Mouse (Mus musculus) kidney, postnatal 14 days (tissue): ENCODE data around the gene Dnmt3a.

Source experiments
- DNase-seq: peaks from one replicate; pipeline ENCODE4 v3.0.0; 2022; ENCODE audit warnings: mixed read lengths

The Dnmt3a gene

GRCm38 (mm10) chr12:3855762-3856501 is 50.1 kb downstream of the Dnmt3a start:
- DNase-seq: peak; percentile 86

DNA sequence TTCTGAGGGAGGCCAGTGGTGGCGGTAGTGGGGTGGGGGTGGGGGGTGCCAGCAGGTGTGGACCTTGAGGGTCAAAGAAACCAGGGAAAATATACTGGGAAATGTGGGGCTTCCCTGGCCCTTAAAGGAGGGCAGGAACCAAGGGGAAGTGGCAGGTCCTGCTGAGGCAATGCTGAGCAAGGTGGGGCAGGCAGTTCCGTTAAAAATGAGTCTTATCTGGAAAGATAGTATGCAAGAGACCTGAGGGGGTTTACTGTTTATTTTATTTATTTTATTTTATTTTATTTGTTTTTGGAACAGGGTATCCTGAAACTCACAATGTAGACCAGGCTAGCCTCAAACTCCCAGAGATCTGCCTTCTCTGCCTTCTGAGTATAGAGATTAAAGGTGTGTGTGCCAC is 50.9 kb downstream of the Dnmt3a start:
- DNase-seq: no peak

GRCm38 (mm10) chr12:3857231-3857630 is 51.4 kb downstream of the Dnmt3a start:
- DNase-seq: no peak

- no peak for DNase-seq
Measured at GRCm38 (mm10) chr12:3857773-3858172, 52.0 kb downstream of the Dnmt3a start.

- DNase-seq: no peak
Measured at GRCm38 (mm10) chr12:3858754-3859153, 52.9 kb downstream of the Dnmt3a start.

DNA sequence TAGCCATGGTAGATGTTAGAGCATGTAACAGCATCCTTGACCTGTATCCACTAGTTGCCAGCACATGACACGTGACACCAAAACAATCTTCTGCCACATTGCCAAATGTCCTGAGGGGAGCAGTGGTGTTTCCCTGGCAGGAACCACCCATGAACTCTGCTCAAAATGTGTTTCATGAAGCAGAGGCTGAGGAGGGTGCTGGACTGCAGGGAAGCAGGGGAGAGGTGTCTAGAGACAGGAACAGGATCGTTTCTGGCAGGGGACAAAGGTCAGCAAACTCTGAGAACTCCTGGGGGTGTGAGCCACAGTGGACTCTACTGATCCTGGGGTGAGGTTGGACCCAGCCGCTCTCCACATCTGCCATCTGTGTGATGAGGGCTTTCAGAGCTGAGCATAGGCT is 53.7 kb downstream of the Dnmt3a start:
- no peak for DNase-seq

- DNase-seq: no peak
Measured at GRCm38 (mm10) chr12:3860005-3860404, 54.2 kb downstream of the Dnmt3a start.

DNA sequence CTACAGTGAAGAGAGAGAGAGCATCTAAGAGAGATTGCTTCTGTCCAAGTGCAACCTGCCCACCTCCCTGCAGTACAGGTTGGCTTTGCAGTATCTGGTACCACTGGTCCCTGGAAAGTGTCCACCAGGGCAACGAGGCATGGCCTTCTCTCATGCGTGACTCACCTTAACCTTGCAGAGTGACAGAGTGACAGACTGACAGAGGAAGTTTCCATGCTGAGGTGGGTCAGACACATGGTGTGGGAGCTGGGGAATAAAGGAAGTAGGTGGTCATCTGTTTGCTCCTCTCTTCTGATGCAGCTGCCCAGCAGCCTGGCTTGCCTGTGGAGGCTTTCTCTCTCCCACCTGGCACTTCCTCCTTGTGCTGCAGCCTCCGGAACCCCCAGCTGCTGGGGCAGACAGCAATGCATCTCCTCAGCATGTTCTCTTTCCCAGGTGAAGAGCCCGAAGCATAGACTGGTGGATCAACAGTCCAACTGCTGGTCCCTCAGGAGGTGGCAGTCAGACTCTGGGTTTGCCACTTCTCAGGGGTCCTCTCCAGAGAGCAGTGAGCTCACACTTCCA is 55.9 kb downstream of the Dnmt3a start:
- no peak for DNase-seq

DNA sequence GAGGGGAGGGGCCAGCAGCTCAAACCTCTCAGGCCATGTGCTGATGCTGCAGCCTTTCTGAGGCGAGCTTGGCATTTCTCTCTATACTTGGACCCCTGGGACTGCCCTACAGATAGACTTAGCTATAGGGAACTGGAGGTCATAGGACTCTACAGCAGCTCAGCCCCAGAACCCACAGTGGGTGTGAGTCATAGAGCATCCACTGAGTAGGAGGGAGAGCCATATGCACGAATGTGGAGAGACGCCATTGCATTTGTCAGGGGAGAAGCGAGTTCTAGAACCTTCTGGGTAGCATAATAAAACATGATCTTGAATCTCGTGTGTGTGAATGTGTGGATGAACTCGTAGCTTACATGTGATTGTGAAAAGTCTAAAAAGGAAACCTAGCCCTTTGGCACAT is 56.4 kb downstream of the Dnmt3a start:
- no peak for DNase-seq

GRCm38 (mm10) chr12:3864208-3864607 is 58.4 kb downstream of the Dnmt3a start:
- no peak for DNase-seq

DNA sequence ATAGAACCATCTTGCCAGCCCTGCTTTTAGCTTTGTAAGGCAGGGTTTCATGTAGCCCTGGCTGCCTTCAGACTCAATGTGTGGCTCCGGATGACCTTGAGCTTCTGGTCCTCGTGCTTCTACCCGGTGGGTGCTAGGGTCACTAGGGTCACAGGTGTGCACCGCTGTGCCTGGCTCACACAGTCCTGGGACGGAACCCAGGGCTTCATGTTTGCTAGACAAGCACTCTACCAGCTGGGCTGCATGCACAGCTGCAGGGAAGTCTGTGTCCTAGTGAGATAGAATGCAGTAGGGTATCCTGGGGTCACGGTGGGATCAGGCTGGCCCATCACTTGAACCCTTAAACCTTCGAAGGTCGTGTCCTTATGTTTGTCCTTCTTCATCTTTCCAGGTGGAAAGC is 59.8 kb downstream of the Dnmt3a start:
- DNase-seq: no peak

GRCm38 (mm10) chr12:3866654-3867370 is 61.0 kb downstream of the Dnmt3a start:
- DNase-seq: peak; percentile 87

DNA sequence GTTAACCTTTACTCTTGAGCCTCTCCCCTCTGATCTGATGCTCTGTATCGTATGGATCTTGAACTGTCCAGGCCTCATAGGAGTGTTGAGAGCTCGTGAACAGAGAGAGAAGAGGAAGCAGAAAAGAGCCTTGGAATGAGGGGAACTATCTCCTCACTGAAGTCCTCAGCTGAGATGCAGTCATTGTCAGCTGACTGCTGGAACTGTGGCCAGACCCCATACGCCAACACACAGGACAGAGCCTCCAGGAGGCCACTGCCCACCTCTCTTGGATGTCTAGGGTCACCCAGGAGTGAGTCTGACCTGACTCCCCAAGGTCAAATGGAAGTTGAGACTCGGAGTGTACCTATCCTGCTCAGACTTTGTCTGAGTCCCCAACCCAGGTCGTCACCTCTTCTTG is 62.3 kb downstream of the Dnmt3a start:
- no peak for DNase-seq

DNA sequence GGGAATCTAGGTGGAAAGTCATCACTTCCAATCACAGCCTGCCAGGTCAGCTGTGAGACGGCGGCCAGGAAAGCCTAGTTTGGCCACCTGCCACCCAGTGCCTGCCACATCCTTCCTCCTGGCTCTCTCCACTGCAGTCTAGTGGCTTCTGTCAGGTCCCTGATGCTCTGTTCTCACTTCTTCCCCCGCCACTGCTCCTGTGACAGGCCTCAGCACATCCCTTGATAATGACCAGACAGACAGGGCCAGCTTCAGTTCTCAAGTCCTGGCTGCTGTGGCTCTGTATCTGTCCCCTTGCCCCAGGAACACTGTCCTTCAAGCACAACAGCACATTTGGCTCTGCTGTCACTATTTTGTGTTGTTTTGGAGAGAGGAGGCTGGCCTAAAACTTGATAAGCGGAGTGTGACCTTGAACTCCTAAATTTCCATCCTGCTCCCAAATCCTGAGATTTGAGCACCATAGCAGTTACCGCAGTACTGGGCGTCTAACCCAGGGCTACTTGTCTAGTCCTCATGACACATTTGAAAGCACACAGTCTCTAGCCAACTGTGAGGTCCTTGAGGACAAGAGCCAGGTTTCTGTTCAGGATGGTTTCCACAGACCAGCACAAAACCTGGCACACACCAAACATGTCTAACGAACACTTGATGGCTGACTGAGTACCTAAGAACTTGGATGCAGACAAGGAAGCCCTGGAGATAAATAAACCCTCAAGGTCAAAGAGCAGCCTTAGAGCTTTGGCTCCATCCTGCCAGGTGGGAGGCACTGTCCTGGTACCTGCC is 63.1 kb downstream of the Dnmt3a start:
- DNase-seq: peak; percentile 77

GRCm38 (mm10) chr12:3870024-3870423 is 64.2 kb downstream of the Dnmt3a start:
- DNase-seq: no peak

DNA sequence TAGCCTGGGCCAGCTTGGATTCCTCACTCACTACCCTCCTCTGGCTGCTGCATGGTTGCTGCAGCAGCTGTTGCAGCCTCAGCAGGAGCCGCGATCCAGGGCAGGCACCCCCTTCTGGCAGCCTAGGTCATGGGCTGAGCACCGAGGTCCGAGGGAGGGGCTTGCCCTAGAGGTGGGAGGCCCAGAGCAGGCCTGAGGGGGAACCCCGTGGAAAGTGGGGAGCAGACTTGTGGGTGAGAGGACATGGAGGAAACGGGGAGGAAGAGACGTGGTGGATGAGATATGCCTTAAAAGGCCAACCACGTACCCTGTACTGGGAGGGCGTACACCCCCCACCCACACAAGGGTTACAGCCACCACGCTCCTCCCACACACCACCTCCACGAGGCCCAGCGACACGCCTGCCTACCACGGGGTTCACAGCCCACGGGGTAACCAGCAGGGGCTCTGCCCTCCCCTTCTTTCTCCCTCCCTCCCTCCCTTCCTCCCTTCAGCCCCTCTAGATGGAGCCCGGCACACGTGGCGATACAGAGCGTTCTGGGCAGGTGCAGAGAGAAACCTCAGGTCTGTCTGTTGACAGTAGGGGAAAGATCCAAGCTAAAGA is 65.2 kb downstream of the Dnmt3a start:
- no peak for DNase-seq

GRCm38 (mm10) chr12:3871637-3872036 is 65.8 kb downstream of the Dnmt3a start:
- DNase-seq: peak; percentile 90

DNA sequence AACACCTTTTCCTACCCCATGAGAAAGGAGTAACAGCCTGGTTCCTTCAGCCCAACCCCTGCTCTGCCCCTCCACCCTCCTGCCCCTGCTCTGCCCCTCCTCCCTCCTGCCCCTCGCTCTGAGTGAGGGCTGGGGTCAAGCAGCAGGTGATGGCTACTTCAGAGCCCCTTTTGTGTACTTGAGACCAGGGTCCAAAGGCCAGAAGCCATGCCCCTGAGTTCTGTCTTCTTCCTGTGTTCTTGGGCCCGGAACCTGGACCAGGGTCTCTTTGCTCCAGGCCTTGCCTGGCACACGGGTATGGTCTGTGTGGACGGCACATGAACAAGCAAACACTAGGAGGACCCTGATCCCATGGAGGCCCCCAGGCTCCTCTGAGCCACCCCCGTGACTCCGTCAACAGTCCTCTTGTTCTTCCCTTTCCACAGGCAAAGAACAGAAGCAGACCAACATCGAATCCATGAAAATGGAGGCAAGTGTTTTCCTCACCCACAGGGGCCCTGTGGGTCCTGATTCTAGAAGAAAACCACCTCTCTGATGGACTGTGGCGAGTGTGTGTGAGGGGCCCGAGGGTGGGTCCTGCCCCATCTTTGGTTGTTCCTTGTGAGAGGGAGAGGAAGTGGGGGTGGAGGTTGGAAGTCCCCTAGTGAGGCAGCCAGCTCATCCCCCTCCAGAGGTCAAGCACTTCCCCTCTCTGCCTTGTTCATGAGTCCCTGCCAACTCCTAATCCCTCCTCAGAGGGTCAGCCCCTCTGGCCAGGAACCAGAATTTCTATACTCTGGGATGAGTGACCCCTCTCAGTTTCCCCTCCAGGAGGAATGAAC is 66.8 kb downstream of the Dnmt3a start:
- peak; percentile 50 for DNase-seq

- DNase-seq: no peak
Measured at GRCm38 (mm10) chr12:3875474-3875873, 69.7 kb downstream of the Dnmt3a start.

GRCm38 (mm10) chr12:3877376-3877775 is 71.6 kb downstream of the Dnmt3a start:
- DNase-seq: no peak

DNA sequence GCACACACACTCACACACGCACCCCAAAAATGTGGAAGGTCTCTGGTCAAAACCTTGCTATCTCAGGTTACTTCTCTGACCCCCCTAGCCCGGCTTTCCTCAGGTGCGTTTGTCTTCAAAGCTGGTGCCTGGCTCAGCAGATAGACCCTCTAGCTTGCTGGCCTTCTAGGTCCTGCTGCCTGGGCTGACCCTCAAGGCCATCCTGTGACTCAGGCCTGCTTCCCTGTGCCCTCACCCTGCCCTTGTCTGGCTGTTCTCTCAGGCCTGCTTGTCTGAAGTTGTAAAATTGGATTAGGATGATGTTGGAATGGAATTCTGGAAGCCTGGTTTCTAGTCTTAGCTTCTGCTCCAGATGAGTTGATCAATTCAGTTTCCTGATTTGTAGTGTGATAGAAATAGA is 75.7 kb downstream of the Dnmt3a start:
- DNase-seq: no peak

DNA sequence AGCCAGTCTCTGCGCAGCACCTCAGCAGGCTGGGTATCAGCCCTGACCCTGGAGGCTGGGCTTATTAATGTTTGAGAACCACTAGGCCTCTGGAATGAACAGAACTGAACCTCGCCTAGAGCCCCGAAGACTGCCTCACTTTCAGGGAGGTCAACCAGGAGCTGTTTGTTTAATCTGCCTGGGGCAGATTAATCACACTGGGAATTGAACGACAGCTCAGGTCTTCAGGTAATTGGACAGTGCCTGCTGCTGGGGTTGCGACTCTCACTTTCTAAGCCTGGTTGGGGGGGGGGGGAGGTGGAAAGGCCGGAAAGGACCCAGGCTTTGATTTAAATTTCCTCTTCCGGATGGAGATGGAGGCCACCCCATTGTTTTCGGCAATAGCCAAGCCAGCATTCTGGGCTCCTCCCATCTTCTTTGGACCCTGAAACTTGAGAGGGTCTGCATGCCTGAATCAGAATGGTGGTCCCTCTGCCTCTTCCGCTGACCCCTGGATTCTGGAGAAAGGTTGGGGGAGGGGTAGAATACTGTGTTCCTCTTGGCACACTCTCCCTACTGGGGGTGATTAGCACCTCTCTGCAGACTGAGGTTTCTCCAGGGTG is 79.2 kb downstream of the Dnmt3a start:
- no peak for DNase-seq
